Mouse (Mus musculus): ENCODE results near the gene Sh3pxd2a.

DNA sequence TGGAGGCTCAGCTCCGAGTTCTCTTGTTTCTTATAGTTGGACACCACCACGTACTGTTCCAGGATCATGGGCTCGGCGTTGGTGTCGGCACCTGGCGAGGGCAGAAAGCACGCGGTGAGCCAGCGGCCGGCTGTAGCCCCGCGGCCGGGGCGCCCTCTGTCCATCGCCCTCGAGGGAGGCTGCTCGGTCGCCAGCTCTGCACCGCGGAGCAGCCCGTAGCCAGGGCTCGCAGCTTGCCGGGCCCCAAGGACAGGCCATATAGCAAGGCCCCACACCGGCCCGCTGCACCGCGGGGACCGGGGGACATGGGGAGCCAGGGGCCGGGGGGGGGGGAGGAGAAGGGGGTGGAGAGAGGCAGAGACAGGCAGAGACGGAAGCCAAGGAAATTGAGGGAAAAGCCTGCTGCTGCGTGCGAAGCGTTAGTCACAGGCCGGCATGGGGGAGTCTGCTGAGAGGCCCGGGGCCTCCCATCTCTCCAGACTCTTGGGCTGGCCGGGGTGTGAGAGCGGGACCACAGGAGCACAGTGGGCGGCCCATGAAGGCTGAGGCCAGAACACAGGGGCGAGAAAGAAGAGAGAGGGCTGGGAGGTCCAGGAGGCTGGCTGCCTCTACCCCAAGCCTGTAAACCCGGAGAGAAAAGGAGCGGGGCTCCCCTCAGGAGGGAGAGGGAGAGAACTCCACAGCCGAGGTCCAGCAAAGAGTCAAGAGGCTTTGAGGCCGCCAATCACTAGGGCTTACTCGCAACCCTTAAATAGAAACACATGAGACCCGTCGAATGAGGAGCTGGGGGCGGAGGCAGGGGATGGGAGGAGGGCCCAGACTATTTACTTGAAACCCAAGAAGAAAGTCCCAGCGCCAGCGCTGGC lies 149.9 kb downstream of the Sh3pxd2a start:
- TF ChIP-seq EP300 (IDR thresholded peaks at IDR 0.05; ENCODE audit: low read length) = no peak
- no peak for TF ChIP-seq CTCF (conservative IDR thresholded peaks at IDR 0.05 in 1 of 2, IDR thresholded peaks at IDR 0.05 in 1 of 2; ENCODE audit: low read depth in 2 of 2, low read length in 2 of 2)
- TF ChIP-seq SIN3A (IDR thresholded peaks at IDR 0.05; ENCODE audit: low read length) = no peak
- no peak for TF ChIP-seq RCOR1 (conservative IDR thresholded peaks at IDR 0.05; ENCODE audit: low read depth, low read length)
- TF ChIP-seq GABPA (IDR thresholded peaks at IDR 0.05; ENCODE audit: insufficient replicate concordance, low read depth, low read length) = no peak
- no peak for TF ChIP-seq POLR2A (IDR thresholded peaks at IDR 0.05; ENCODE audit: low read depth, low read length)
- no peak for TF ChIP-seq MYC (IDR thresholded peaks at IDR 0.05; ENCODE audit: low read depth, low read length)

Measured in CH12.LX (cell line).